Mouse (Mus musculus) neutrophil, adult 59 days (primary cell): Measurements from ENCODE around the gene Fibcd1. TPM values are rescaled to one million over a fixed set of nuclear protein-coding genes. Genes with fewer than 3 reads are reported as not detected.

ENCODE experiments used
- total RNA-seq, 2 experiments: library from RNA; stranded (reverse); gene quantifications; 1 replicate in 1 of 2; 2 replicates in 1 of 2; pipeline ENCODE4 v1.2.4; 2023

Fibcd1 gene
- total RNA-seq: not detected

GRCm38 (mm10) chr2:31845896-31846691 is at the start of gene Fibcd1:
TSS of gene Fibcd1 (minus strand) at chr2:31846005.

GRCm38 (mm10) chr2:31887030-31887429 is 41.2 kb upstream of the Fibcd1 start, which contains the start of gene Lamc3:
TSS of gene Lamc3 (plus strand) at chr2:31887291.

DNA sequence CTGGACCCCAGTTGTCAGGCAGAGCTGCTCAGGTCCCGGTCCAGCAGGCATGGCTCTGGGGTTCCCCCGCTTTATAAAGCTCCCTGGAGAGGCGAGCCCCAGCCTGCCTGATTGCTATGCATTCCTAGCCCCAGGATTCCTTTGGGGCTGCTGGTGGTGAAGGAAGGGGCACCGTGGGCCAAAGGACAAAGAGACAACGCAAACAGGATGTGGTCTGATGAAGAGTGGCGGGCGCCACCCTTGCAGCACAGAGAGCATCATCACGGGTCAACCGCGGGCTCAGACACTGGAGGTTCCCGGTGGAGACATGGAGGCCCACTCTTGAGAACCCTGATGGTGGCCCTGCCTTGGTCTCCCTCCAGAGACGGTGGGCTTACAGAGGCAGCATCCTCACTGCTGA is 35.4 kb downstream of the Fibcd1 start, which contains the start of gene Qrfp:
Gene Qrfp, minus strand, starts transcription at position 137 of the 400 bp plus-strand sequence.

Other genes with a start within 250 kb of the Fibcd1 start
- not detected for gene Prdm12, start 206.0 kb downstream of the Fibcd1 start, total RNA-seq
- gene Exosc2, start 175.3 kb downstream of the Fibcd1 start, total RNA-seq: 10 to 100 TPM; 15.0 to 15.2 TPM
- gene Abl1, start 157.6 kb downstream of the Fibcd1 start, total RNA-seq: 10 to 100 TPM; 34.8 to 41.9 TPM
- under 1 TPM in 1 of 2 experiments, not detected in 1; 0.16 TPM for gene Qrfp, start 35.4 kb downstream of the Fibcd1 start, total RNA-seq
- gene Lamc3, start 41.3 kb upstream of the Fibcd1 start, total RNA-seq: not detected
- gene Aif1l, start 104.1 kb upstream of the Fibcd1 start, total RNA-seq: under 1 TPM in 1 of 2 experiments, not detected in 1; 0.42 TPM
- 10 to 100 TPM; 63.8 to 64.5 TPM for gene Nup214, start 128.4 kb upstream of the Fibcd1 start, total RNA-seq
- gene Fam78a, start 238.9 kb upstream of the Fibcd1 start, total RNA-seq: 10 to 100 TPM in 1 of 2 experiments, 1 to 10 TPM in 1; 9.5 to 10.8 TPM
- gene Plpp7, start 249.5 kb upstream of the Fibcd1 start, total RNA-seq: 1 to 10 TPM in 1 of 2 experiments, under 1 TPM in 1; 0.29 to 1.1 TPM